Mouse (Mus musculus): ENCODE measurements at regions not wholly inside any gene's neighbourhood (a gene's known extent, or its start where the extent isn't known, plus 50 kb on each side); places are given as distances from the start of the nearest gene placed in this dataset.

DNA sequence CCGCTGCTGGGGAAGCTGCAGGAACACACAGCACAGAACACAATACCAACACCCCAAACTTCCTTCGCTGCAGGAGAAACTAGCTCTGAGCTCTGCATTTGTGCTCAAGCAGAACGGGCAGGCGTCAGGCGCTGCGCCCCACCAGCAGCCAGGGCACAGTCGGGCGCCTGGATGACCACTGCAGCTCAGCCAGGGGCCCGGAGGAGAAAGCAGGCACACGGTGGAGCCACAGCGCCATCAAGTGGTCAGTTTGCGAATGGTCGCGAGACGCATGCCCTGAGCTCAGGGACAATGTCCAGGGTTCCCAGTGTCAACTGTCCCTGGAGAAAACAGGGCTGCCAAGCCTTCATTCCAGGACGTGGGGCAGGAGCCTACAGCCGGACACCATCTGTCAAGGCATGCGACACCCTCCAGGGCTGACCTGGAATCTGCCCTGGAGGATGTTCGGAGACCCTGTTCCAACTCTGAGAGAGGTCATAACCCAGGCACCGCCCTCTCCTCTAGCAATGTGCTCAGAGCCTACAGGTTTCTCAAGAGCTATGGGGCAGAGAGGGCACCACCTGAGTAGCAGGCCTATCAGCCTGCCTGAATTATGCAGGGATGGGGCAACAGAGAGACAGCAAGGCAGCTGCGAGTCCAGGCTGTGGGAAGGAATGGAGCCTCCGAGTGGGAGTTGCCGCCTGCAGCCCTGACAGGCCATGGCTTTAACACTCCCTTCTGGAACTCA is 383.2 kb downstream of the Sox9 start:
- TF ChIP-seq POLR2A (IDR thresholded peaks at IDR 0.05; ENCODE audit: insufficient read length, low read depth) = no peak
- TF ChIP-seq USF1 (IDR thresholded peaks at IDR 0.05; ENCODE audit: low read depth) = no peak
- TF ChIP-seq E2F4 (IDR thresholded peaks at IDR 0.05; ENCODE audit: insufficient read depth) = no peak
- no peak for TF ChIP-seq POLR2AphosphoS2 (IDR thresholded peaks at IDR 0.05; ENCODE audit: insufficient read length, low read depth)
- no peak for TF ChIP-seq TCF3 (IDR thresholded peaks at IDR 0.05; ENCODE audit: insufficient read length, low read depth)
- TF ChIP-seq MAX (IDR thresholded peaks at IDR 0.05; ENCODE audit: low read depth) = no peak
- no peak for TF ChIP-seq MYOD1 (IDR thresholded peaks at IDR 0.05; ENCODE audit: control insufficient read depth in 1 of 3, insufficient read length in 2 of 3, low read depth in 2 of 3)
- TF ChIP-seq MYOG (IDR thresholded peaks at IDR 0.05; ENCODE audit: control insufficient read depth in 1 of 3, insufficient read depth in 1 of 3, insufficient read length in 2 of 3, low read depth in 2 of 3) = no peak
- no peak for TF ChIP-seq TCF12 (IDR thresholded peaks at IDR 0.05; ENCODE audit: insufficient read depth, poor library complexity, severe bottlenecking)
- TF ChIP-seq SRF (IDR thresholded peaks at IDR 0.05; ENCODE audit: control insufficient read depth, insufficient read length, low read depth) = no peak
- TF ChIP-seq REST (IDR thresholded peaks at IDR 0.05; ENCODE audit: insufficient read depth, insufficient read length) = no peak
- no peak for TF ChIP-seq CEBPB (IDR thresholded peaks at IDR 0.05; ENCODE audit: insufficient read depth, poor library complexity, severe bottlenecking)

All from myocyte (in vitro differentiated cells).